Mouse (Mus musculus): Measurements from ENCODE around the gene Baz1a.

GRCm38 (mm10) chr12:54987156-54987555 is 27.0 kb downstream of the Baz1a start:
- TF ChIP-seq CTCF (IDR thresholded peaks at IDR 0.05) (no peak), EP300 (IDR thresholded peaks at IDR 0.05) (no peak)

Measured in lung, postnatal 0 days (tissue).